Mouse (Mus musculus): ENCODE results near the gene Dnajc5g.
A peak's percentile ranks its signal among the peaks of the same experiment; 100 is the strongest.

Dnajc5g gene

GRCm38 (mm10) chr5:31108000-31108490, 2.0 kb downstream of the Dnajc5g start, which contains the start of gene Slc30a3:
TSS of gene Slc30a3 (minus strand) at chr5:31108237.
- no peak for DNase-seq (ENCODE audit: low read depth)

- peak; percentile 7 for DNase-seq (ENCODE audit: low read depth)
Measured at GRCm38 (mm10) chr5:31110781-31111180, 4.7 kb downstream of the Dnajc5g start.

GRCm38 (mm10) chr5:31116354-31116753, 10.3 kb downstream of the Dnajc5g start, which contains the start of gene Trim54:
TSS of gene Trim54 (plus strand) at chr5:31116712.
- DNase-seq (ENCODE audit: low read depth): no peak

- DNase-seq (ENCODE audit: low read depth): no peak
Measured at GRCm38 (mm10) chr5:31116912-31117311, 10.8 kb downstream of the Dnajc5g start.

GRCm38 (mm10) chr5:31121111-31121510, 15.0 kb downstream of the Dnajc5g start:
- no peak for DNase-seq (ENCODE audit: low read depth)

GRCm38 (mm10) chr5:31123481-31123880, 17.4 kb downstream of the Dnajc5g start:
- DNase-seq (ENCODE audit: low read depth): no peak

GRCm38 (mm10) chr5:31126050-31126449, 20.0 kb downstream of the Dnajc5g start:
- no peak for DNase-seq (ENCODE audit: low read depth)

- DNase-seq (ENCODE audit: low read depth): no peak
Measured at GRCm38 (mm10) chr5:31136730-31137424, 30.8 kb downstream of the Dnajc5g start.

GRCm38 (mm10) chr5:31137658-31138057, 31.6 kb downstream of the Dnajc5g start:
- no peak for DNase-seq (ENCODE audit: low read depth)

- no peak for DNase-seq (ENCODE audit: low read depth)
Measured at GRCm38 (mm10) chr5:31138241-31138967, 32.3 kb downstream of the Dnajc5g start, which contains the start of gene Ucn. TSS of gene Ucn (minus strand) at chr5:31138829.

GRCm38 (mm10) chr5:31138968-31139425, 32.9 kb downstream of the Dnajc5g start:
- DNase-seq (ENCODE audit: low read depth): no peak

- DNase-seq (ENCODE audit: low read depth): no peak
Measured at GRCm38 (mm10) chr5:31149781-31150180, 43.7 kb downstream of the Dnajc5g start.

- DNase-seq (ENCODE audit: low read depth): peak; percentile 53
Measured at GRCm38 (mm10) chr5:31151746-31152145, 45.7 kb downstream of the Dnajc5g start.

GRCm38 (mm10) chr5:31153516-31154151, 47.5 kb downstream of the Dnajc5g start:
- DNase-seq (ENCODE audit: low read depth): no peak

GRCm38 (mm10) chr5:31154152-31154553, 48.1 kb downstream of the Dnajc5g start, which contains the start of gene Mpv17:
TSS of gene Mpv17 (minus strand) at chr5:31154251.
- peak; percentile 80 for DNase-seq (ENCODE audit: low read depth)

Data from fibroblast of lung, adult 2 months (primary cell).